Mouse (Mus musculus): Measurements from ENCODE around the gene Amy1.
A peak's percentile ranks its signal among the peaks of the same experiment; 100 is the strongest.
"Not testable (repeated sequence)": the region's sequence is repeated elsewhere in the genome, so short reads cannot be mapped to it uniquely, and the experiment has no call there.

Gene Amy1

DNA sequence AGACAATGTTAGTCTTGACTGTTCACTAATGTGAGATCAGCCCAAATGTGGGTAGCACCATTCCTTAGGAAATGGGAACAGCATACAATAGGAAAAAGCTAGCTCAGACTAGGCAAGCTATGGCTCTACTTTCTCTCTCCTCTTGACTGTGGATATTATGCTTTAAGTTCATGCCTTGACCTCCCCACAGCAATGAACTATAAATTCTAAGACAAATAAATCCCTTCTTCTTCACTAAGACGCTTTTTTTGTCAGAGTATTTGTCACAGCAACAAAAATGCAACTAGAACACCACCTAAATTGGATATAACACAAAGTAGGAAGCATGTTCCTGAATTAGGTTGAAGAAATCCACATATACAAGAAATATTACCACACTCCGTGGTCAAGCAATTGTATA, at the start of gene Amy1:
Gene Amy1 (minus strand): TSS at position 101 of the 400 bp plus-strand sequence.
- DNase-seq (ENCODE audit: low read depth, low spot score), result no peak

DNA sequence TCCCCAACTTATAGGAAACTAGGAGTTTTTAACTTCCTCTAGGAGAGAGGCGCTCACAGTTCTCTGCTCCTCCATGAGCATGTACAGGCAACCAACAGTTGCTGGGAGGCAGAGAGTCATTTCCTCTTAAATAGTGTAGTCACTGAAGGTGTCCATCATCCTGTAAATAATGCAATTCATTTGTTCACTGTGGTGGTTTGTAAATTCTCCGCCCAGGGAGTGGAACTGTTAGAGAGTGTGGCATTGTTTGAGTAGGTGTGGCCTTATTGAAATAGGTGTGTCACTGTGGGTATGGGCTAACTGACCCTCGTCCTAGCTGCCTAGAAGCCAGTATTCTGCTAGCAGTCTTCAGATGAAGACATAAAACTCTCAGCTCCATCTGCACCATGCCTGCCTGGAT, 47.8 kb upstream of the Amy1 start:
- peak; percentile 76 for DNase-seq (ENCODE audit: low read depth, low spot score)

DNA sequence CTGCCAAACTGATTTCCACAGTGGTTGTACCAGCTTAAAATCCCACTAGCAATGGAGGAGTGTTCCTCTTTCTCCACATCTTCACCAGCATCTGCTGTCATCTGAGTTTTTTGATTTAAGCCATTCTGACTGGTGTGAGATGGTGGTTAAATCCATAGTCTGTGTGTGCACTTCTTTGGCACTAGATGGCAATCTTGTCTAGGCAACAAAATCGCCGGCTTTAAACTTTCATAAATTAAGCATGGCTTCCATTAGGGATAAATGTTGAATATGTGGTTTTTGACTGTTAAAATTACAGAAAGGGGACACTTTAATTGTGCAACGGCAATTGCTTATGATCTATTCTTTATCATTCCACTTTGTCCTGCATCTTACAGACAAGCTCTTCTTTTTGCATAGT, 44.9 kb upstream of the Amy1 start:
- DNase-seq (ENCODE audit: low read depth, low spot score), result peak; percentile 34

DNA sequence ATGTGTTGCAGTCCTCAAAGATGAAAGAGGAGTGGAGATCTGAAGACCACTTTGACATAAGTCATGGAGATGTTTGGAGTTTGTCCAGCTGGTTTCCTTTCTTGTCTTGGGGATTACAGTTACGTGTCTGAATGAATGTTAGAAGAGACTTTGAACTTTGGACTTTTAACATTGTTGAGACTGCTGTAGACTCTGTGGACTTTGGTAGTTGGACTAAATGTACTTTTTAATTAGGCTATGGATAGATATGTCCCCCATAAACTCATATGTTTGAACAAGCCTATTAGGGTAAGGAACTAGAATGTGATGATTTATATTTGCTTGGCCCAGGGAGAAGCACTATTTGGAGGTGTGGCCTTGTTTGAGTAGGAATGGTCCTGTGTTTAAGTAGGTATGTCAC, 33.0 kb upstream of the Amy1 start:
- DNase-seq (ENCODE audit: low read depth, low spot score), result no peak

DNA sequence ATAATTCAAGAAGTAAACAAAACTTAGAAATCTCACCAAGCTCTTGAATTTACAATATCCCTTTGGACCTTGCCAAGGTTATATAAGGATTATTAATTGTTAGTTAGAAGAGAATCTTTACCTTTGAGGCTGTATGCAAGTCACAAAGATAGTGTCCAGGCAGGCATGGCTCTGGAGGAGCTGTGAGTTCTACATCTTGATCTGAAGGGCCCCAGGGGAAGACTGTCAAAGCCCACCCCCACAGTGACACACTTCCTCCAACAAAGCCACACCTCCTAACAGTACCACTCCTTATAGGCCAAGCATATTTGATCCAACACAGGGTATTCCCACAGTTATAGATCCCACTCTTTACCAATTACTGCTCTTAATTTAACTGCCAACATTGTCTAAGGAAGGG, 27.7 kb upstream of the Amy1 start:
- no peak for DNase-seq (ENCODE audit: low read depth, low spot score)

DNA sequence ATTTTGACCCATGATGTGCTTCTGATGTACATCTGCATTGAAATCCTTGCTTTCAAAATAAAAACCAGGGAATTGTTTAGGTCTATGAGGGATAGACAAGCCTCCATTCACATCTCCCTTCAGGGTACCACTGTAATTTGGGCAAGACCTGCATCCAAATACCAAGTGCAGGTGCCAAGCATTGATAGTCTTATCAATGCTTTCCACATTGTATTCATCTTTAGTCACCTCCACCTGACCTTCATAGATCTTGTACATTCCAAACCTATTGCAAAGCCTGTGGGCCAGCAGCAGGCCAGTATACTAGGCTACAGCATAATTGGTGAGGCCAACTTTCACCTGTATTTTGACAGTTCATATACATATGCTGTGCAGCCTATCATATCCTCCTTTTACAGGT, 25.1 kb upstream of the Amy1 start:
- DNase-seq (ENCODE audit: low read depth, low spot score), result no peak

DNA sequence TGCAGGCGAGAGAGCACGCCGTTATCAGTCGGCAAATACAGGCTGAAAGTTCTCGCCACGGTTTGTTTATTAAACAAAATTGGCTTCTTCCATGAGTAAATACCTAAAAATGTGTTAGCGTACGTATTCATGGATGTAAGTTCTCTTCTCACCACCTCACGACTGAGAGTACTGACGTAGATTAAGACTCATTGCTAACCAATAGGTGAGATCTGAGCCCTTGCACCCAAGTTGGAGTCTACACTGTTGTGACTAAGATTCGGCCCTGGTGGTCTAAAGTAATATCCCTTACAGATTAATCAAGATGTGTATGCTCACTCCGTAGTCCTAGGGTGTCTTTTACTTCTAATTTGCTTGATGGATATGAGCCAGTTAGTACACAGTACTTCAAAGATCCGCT, 24.1 kb upstream of the Amy1 start:
- peak; percentile 62 for DNase-seq (ENCODE audit: low read depth, low spot score)

DNA sequence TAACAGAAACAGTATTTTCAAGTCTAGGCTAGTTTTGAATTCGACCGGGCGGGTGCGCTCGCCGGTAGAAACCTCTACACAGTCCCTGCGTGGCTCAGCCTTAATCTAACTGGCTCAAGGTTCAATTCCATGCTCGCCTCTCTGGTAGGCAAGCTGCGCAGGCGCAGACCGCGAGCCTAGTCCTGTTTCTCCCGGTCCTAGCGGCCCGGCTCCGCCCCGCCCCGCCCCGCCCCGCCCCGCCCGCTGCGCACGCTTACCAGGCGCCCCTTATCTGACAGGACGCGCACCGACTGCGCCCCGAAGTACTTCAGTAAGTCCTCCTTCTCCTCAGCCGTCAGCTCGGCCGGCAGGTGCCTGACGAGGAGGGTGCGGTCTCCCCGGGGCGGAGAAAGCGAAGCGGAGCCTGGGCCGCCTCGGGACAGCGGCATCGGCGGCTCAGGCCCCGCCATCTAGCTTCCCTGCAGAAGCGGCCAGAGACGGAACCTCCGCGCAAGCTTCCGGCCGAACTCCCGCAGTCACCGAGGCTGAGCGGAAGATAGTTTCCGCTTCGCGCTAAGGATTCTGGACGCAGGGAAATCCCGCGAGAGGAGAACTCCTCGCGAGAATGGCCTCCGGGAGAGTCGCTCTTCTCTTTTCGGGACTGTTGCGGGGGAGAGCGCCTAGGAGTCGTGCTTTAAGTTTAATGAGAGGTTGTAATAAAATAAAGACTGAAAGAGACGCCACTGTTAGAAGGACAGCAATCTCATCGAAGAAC, 23.3 kb upstream of the Amy1 start, which contains the start of gene Rnpc3:
Gene Rnpc3 (minus strand): TSS at position 544 of the 754 bp plus-strand sequence.
- peak; percentile 97 for DNase-seq (ENCODE audit: low read depth, low spot score)

DNA sequence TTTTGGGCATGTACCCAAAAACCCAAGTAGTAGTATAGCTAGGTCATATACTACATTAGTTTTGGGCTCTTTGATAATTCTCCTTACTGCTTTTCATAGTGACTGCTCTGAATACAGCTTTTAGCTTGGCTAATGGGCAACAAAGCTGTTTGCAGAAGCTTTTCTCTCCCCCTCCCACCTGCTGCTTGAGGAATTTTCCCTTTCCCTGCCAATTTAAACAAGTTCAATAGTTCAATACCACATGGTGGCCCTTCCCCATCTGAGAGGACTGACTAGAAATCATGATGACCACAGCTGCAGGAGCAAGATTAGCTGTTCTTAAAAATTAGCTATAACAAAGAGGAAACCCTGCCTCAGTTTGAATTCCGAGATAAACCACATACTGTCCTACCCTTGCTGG, 15.7 kb downstream of the Amy1 start:
- peak; percentile 56 for DNase-seq (ENCODE audit: low read depth, low spot score)

DNA sequence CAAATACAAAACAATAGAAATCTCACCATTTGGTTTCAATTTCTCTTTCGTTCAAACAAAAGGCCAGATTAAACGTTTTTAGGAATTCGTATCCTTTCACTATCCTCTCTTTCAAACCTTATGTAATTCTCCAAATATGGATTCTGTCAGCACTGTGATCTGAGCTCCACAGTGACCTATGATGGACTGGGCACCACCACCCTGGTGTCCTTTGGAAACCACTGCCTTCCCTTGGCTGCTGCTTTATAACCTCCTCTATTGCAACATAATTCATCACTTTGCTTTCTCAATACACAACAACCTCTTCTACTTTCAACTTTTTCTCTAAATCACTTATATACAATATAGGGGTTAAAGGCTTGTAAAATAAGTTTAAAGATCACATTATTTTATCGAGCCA, 31.9 kb downstream of the Amy1 start:
- DNase-seq (ENCODE audit: low read depth, low spot score), result no peak

DNA sequence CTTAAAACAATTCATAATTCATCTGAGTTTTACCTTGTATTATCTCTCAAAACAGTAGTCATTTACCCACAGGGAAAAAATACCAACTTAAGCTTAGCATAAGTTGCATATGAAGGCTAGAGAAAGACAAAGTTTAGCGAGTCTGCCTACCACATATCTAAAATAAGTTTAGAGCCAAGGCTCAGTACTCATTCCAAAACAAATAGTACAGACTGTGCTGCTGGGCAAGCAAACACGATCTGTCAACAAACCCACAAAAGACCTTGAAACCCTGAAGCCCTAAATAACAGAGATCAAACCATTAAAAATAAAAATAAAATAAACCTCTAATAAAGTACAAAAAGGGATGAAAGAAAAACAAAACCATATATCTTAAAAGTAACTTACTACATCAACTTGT, 32.4 kb downstream of the Amy1 start:
- DNase-seq (ENCODE audit: low read depth, low spot score), result no peak

DNA sequence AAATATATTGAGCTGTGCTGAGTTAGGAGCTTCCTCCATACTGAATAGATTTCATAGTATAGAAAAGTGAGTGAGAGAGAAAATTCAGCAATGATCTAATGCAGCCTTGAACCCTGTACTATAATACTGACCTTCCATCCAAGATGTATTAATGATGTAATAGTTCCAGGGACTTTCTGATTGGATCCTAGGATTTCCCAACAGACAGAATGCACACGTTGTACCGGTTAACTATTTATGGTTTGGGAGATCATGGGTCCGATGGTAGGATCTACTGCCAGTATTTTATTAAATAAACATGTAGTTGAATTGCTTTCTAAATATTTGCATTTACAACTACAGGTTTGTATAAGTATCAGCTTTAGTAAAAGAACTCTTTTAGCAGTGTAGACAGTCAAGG, 34.3 kb downstream of the Amy1 start:
- DNase-seq (ENCODE audit: low read depth, low spot score), result no peak

DNA sequence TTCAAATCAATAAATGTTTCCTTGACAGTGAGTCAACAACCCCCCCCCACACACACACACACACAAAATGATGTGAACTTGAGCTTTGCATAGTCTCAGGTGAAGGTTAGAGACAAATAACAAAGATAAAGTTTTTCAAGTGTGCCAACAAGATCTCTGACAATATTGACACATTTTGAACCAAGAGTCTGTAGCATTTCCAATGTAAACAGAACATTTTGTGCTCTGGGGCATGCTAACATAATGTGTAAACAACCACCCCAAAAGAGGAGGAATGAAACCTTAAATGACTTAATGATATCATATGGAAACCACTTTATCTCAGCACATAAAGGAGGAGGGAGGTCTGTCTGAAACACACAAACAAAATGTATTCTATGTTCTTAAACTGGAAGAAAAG, 66.8 kb downstream of the Amy1 start:
- no peak for DNase-seq (ENCODE audit: low read depth, low spot score)

DNA sequence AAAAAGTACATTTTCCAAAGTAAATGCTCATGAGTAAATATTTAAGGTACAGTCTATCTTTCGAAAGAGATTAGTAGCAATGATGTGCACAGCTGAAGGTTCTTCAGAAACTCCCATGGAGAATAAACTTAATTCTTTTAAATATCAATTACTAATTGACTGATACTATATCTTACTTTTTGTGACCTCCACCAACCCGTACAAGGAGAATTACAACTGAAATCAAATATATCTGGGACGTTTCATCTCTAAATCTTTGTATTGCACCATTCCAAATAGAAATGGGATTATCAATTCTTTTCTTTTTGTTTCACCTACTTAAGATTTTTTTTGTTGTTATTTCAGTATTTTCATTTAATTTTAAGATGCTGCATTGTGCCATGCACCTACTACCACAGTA, 74.2 kb downstream of the Amy1 start, which contains the start of gene Amy2a1:
Gene Amy2a1 (minus strand): TSS at position 101 of the 400 bp plus-strand sequence.
- not testable (repeated sequence) for DNase-seq (ENCODE audit: low read depth, low spot score)

Data from R1 (cell line).